Mouse (Mus musculus): ENCODE results near the gene Pkm. TPM values are rescaled to one million over a fixed set of nuclear protein-coding genes. Genes with fewer than 3 reads are reported as not detected.

The Pkm gene
- total RNA-seq, 2 experiments from 2014 or later: 1,476 to 1,478 TPM

DNA sequence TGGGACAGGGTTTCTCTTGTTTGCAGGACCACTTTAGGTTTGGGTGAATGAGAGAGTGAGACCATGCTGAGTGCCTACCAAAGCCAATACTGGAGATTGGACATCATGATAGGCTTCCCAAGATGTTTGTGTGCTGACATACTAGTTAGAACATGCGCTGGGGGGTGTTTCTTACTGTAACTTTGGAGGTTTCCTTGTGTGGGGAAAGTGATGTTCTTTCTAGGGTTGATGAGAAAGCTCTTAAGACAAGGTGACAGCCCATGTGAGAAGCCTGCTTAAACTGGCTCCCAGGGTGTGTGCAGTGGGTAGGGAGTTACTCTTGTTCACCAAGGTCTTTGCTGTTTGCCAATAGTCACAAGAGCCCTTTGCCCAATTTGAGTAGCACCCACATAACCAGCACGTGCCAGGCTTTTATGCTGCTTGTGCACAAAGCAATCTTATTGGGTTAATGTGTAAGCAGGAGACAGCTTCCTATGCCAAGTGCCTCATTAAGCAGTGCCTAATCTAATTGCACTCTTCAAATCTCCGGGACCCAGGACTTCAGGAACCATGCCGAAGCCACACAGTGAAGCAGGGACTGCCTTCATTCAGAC lies 8.6 kb downstream of the Pkm start:
- no peak for DNase-seq (ENCODE audit: low spot score in 2 of 2)

DNA sequence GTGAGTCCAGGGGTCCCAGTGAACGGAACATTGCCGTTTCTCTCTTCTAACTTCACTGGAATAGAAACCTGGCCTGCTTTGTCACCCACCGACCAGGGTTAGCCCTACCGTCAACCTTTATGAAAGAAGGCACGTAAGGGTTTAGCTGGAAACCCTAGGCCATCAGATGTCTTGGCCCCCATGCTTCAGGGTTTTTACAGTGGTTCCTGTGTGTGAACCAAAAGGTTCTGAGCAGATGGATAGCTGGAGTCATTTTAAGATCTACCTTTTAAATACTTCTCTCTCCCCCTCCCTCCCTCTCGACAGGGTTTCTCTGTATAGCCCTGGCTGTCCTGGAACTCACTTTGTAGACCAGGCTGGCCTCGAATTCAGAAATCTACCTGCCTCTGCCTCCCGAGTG lies 9.8 kb downstream of the Pkm start:
- DNase-seq (ENCODE audit: low spot score in 2 of 2): no peak

DNA sequence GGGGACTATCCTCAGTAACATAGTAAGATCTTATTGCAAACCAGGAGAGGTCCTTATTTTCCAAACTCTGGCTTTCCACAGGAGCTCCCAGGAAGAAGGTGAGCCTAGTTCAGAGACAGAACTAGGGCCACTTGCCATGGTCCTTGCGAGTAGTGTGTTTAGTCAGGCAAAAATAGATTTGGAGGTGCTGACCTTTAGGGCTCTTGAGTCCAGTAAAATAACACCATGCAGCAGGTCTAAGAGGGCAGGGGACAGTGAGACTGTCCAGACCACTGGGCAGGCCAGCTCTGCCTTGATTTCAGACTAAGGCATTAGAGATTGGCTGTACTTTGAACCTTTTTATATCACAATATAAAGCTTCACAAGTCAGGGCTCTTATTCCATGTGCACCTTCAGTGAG lies 10.6 kb downstream of the Pkm start:
- DNase-seq (ENCODE audit: low spot score in 2 of 2): no peak

DNA sequence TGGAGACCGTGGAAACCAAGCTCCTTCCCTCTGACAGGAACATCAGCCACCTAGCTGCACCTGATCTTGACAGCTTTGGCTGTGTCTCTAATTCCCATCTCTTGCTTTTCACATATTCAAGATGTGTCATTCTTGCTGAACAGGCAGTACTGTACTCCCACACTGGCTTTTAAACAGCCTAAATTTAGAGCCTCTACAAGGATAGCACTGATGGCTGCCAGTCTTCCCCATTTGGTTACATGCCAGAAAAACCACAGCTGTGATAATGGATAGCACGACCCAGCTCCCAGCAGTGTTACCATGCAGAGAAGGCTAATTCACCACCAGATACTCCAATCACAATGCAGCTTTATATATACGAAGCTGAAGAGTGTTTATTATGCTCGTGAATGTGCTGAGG lies 11.1 kb downstream of the Pkm start:
- peak in 1 of 2 experiments; percentile 81 for DNase-seq (ENCODE audit: low spot score in 2 of 2)

DNA sequence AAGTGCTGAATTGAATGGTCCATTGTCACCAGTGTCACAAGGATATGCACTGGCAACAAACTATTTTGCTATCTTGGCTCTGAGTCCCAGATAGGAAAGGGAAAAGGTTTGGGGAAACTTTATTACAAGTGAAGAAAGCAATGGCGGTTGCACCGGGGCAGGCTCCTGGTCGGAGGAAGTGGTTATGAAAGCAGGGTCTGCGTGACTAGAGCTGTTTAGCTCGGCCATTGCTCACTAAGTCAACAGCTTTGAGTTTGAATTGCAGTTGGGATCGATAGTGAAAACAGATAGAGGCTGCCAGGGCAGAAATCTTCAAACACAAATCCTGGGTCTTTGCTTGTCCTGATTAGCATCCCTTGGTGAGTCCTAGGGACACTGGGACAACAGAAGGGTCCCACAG lies 11.7 kb downstream of the Pkm start:
- no peak for DNase-seq (ENCODE audit: low spot score in 2 of 2)

DNA sequence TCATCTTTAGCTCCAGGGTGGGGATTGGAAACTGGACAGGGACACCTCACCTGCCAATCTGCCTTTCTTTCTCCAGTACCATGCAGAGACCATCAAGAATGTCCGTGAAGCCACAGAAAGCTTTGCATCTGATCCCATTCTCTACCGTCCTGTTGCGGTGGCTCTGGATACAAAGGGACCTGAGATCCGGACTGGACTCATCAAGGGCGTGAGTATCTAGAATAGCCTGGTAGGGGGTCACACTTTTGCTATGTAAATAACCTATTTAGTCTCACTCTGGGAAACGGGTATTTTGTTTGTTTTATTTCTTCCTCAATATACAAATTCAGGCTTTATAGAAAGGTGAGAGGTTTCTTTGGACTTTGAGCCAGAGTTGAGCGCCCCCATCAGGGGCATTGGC lies 12.3 kb downstream of the Pkm start:
- DNase-seq (ENCODE audit: low spot score in 2 of 2): no peak

DNA sequence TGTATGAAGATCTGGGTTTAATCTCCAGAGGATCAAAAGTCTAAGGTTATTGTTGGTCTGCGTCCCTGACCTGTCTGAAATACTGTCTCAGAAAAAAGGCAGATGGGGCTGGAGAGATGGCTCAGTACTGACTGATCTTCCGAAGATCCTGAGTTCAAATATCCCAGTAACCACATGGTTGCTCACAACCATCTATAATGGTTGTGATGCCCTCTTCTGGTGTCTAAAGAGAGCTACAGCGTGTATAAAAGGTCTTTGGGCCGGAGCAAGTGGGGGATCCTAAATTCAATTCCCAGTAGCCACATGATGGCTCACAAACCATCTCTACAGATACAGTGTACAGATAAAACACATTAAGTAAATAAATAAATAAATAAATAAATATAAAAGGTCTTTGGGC lies 13.0 kb downstream of the Pkm start:
- DNase-seq (ENCODE audit: low spot score in 2 of 2): no peak

DNA sequence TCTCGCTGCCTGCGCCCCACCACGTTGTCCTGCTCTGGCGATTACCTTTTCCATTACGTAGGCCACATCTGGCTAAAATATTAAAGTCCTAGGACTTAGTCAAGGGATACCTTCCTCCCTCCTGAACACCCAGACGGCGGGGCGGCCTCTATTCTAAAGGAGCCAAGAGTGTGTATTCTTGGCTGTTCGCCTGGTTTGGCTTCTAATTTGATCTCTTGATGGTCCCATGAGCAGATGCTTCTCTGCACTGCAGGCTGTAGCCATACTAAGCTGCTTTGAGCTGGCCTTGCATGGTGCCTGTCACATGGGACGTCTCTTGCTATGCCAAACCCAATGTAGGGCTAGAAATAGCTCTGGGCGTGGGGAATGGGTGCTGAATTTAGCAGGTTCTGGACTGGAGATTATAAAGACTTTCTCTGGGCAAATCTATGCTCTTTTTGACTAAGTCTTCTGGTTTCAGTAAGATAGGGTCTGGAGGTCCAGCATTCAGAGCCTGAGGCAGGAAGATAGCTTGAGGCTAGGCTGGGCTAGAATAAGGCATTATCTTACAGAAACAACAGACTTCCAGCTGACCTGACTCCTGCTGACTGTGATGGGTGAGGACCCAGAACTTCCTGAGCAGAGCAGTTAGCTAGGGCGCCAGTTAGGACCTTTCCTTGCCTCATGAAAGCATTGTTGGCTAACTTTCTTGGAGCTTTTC lies 16.2 kb downstream of the Pkm start:
- DNase-seq (ENCODE audit: low spot score in 2 of 2): no peak

DNA sequence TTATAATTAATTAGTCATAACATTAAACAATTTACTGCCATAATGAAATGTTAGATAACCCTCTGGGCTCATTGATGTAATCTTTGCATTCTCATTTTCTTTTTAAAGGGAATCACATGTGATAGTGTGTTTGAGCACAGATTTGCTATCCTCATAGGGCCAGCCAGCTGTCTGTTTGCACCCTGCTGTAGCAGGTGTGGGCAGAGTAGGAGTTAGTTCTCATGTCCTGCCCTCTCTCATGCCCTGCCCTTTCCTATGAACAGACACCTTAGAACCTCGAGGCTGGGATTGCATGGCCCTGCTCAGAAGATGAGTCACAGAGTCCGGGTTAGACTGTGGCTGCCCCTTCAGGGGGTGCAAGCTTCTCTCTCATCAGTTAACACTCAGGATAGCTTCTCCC lies 17.3 kb downstream of the Pkm start:
- DNase-seq (ENCODE audit: low spot score in 2 of 2): no peak

DNA sequence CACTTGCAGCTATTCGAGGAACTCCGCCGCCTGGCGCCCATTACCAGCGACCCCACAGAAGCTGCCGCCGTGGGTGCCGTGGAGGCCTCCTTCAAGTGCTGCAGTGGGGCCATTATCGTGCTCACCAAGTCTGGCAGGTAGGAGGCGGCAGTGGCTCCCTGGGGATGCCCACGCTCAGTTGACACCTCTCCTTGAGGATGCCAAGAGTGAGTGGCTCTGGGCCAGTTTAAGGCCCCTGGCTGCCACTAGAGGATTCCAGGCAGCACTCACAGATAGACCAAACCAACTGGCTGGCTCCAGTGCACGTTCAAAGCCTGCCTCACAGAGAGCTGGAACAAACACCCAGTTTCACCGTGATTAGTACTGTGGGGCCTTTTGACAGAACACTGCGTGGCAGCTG lies 19.4 kb downstream of the Pkm start:
- no peak for DNase-seq (ENCODE audit: low spot score in 2 of 2)

DNA sequence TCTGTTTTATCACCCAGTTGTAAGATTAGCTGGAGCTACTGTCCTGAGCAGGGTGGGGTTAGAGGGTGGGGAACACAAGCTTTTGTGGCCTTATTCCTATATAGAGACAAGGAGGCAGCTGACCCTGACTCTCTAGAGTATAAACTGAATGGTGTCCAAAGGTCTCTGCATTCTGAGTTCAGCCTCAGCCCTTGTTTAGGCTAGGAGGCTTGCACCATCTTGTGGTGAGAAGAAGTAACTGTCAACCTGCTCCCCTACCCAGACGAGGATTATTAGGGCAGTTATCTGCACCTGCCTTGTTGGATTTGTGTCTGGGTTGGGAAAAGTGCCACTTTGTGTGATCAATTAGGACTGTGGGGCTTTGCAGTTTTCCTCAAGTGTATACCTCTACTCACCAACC lies 22.1 kb downstream of the Pkm start:
- DNase-seq (ENCODE audit: low spot score in 2 of 2): no peak

DNA sequence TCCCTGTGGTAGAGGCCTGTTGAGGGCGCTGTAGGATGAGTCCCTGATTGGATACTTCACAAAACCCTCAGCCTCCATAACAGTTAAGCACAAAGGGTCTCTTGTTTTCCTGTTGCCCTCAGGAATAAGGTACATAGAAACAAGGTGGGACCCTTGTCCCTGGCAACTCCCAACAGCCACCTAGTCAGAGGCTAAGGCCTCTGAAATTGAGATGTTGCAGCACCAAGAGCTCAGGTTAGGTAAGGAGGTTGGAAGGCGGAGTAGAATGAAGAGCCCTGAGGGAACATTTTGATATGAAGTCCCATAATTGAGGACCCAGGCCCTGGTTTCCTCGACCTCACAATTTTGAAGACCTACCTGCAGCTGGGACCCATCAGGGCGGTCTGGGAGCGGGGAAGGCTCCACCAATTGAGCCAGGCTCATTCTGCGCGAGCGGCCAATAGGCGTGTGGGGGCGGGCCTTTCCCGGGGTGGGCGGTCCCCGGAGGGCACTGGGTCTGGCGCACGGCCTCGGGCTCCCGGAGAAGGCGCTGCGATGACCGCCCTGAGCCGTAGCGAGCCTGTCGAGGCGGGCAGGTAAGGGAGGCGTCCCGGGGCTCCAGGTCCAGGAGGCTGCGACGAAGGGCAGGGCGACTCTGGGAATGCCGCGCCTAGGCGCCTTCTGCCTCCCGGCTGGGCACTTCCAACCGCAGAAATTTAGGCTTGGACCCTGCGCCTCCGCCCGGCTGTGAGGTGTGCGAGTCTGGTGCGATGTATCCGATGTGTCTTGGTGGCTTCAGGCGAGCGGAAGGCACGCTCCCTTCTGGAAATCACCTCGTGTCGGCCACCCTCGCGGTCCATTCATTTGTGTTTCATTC lies 23.7 kb downstream of the Pkm start, which contains the start of gene Gramd2:
Gene Gramd2 (plus strand): TSS at position 467 of the 856 bp plus-strand sequence.
- peak in 1 of 2 experiments; percentile 77 for DNase-seq (ENCODE audit: low spot score in 2 of 2)

DNA sequence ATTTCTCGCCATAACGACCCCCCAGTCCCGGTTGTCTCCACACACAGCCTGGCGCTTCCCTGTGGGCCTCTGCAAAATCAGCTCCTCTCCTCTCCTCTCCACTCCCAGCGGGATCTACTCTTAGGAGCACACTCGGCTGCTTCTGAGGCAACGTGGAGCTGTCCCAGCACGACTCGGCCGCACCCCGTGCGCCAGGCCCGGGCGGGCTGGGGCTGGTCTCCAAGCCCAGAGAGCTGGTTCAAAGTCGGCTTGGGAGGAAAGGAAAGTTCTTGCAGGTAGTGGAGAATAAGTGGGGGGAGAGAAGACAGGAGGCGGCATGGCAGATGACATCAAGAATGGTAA lies 24.3 kb downstream of the Pkm start:
- no peak for DNase-seq (ENCODE audit: low spot score in 2 of 2)

DNA sequence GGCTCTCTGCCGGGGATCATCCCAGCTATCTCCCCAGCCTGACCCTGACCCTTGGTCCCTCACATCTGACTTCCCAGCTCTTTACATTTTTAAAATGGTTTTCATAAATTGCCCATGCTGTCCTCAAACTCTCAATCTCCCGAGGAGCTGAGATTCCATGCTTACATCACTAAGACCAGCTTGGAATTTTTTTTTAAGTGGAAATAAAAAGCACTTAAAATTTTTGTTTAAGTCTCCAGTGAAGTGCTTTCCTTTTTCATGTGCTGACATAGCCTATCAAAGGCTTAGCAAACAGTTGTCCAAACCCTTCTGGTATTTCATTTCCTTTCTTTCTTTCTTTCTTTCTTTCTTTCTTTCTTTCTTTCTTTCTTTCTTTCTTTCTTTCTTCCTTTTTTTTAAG lies 27.9 kb downstream of the Pkm start:
- DNase-seq (ENCODE audit: low spot score in 2 of 2): no peak

DNA sequence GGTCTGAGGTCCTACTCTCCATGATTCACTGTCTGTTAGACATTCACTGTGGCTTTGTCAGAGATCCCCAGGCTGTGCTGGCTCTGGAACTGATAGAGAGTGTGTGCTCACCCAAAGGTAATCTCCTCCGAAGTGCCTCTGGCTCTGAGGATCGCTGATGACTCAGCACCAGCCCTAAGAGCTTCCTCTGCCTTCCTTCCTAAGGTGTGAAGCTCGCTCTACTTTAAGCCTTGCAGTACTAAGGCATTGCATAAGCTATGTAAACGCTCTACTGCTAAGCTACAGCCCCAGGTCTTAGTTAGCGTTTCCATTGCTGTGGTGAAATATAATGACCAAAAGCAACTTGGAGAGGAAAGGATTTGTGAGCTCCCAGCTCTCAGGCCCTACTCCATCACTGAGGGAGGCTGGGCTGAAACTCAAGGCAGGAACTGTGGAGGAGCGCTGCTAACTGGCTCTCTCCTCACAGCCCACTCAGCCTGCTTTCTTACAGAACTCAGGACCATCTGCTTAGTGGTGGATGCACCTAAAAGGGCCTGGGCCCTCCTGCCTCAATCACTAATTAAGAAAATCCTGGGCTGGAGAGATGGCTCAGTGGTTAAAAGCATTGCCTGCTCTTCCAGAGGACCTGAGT lies 31.4 kb downstream of the Pkm start:
- no peak for DNase-seq (ENCODE audit: low spot score in 2 of 2)

DNA sequence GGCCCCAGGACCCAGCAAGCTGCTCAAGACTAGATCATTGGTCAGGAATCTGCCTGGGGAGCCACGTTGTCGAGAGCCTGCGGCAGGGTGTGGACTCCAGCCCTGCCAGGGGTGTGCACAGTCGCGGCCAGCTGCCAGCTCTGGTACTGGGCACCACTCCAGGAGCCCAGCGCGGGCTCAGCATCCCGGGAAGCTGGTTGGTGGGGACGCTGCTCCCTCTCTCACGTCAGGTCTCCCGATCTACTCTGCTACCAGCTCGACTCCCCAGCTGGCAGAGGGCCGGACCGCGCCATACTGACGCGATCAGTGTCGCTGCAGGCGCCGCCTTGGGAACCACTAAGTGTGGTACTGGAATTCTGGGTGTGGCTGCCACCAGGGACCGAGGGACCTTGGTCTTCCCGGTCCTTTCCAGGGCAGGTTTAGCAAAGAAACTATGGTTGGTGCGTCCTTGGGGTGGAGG lies 35.5 kb downstream of the Pkm start:
- peak; percentile 74 to 75 for DNase-seq (ENCODE audit: low spot score in 2 of 2)

DNA sequence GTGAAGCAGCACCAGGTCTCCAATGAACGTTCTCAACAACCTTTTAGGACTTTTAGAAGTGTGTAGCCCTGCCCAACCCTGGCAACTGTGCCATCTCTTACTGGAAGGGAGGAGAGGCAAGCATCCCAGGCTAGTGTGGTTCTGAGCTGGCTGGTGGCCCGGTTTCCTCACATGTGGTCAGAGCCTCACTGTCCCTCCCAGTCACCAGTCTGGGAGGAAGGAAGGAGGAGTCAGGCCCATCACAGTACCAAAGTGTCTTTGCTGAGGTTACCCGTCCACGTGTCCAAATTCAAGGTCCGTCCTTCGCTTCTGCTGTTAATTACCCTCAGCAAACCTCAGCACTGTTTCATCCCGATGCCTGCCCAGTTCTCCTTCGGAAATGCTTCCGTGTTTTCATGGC lies 36.0 kb downstream of the Pkm start:
- DNase-seq (ENCODE audit: low spot score in 2 of 2): peak in 1 of 2 experiments; percentile 46

DNA sequence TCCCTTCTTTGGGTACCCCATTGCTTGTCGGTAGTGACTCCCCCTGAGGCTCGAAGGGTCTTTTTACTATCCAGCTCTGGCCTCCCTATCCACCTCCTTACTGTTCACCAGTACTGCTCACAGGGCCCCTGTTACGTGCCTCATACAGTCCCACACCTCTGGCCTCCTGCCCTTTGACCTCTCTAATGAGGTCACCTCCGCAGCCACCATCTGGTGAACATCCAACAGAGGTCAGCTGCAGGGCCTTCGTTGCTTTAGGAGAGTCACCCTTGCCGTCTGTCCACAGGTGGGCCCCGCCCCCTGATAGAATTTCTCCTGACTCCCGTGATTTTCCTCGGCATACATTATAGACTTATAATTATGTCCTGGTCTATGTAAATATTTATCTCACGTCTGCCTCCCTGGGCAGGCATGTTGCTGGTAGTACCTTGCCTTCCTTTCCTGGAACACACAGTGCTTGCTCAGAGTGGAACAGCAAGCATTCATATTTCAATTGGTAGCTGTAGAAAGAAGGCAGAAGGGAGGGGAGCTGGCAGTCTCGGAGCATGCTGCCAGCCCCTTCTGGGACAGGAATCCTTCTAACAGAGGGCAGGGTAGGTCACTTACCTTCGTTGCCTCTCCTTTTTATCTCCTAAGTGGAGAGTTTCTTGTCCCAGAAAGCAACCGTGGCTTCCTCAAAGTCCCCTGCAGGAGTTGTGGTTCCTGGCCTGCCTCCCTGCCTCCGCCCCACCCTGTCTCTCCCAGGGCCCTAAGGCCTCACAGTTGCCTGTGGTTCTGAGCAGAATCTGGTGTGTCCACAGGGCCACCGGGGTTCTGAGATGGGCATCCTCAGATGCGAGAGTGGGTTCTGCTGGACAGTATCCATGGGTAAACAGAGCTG lies 38.6 kb downstream of the Pkm start:
- DNase-seq (ENCODE audit: low spot score in 2 of 2): no peak

DNA sequence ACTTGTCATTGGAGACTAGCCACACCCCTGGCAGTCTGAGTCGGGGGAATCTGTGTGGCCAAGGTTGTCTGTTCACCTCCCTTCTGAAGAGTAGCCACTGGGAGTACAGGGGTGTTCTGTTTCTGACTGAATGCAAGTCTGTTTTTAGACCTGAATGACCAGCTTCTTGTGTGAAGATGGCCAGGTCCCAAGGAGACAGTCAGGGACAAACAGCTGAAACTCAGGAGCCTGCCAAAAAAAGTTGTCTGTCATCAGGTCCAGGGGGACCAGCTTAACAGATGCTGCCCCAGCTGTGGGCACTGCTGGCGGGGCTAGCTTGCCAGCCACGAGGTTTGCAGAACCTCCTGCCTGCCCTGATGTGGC lies 39.3 kb downstream of the Pkm start:
- no peak for DNase-seq (ENCODE audit: low spot score in 2 of 2)

DNA sequence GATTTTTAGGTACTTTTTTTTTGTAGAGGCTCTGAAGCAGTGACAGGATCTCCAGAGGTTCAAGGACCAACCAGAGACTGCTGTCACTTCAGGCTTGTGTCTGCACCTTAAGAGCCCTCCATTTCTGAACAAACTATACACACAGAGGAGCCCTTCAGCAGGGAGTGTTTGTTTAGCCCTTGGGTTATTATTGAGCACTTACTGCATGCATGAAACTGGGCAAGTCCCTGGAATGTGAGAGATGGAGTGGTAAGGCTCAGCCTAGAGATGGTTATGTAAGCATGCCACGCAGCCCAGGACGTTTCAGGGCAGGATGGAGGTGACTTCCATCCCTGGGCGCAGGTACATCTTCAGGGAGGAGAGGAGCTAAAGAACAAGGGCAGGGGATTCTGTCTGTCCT lies 40.2 kb downstream of the Pkm start:
- DNase-seq (ENCODE audit: low spot score in 2 of 2): no peak

DNA sequence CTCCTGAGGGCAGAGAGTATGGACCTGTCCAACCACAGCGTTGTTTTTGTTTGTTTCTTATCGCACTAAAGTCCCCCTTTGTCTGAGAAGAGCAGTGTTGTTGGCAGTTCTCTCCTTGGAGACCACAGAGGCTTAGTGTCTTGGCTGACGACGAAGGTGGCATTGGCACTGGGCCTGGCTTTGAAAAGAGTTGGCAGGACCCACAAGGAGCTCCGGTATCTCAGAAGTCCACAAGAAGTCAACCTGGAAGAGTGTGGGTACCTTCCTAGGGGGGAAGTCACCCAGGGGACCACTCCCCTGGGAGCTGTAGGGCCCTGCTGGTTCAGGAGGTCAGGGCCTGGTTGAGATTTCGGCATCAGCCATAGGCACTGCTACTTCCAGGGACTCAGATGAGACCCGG lies 44.9 kb downstream of the Pkm start:
- DNase-seq (ENCODE audit: low spot score in 2 of 2): no peak
